Mouse (Mus musculus): Measurements from ENCODE around the gene Myl6.
A peak's percentile ranks its signal among the peaks of the same experiment; 100 is the strongest.

Gene Myl6

DNA sequence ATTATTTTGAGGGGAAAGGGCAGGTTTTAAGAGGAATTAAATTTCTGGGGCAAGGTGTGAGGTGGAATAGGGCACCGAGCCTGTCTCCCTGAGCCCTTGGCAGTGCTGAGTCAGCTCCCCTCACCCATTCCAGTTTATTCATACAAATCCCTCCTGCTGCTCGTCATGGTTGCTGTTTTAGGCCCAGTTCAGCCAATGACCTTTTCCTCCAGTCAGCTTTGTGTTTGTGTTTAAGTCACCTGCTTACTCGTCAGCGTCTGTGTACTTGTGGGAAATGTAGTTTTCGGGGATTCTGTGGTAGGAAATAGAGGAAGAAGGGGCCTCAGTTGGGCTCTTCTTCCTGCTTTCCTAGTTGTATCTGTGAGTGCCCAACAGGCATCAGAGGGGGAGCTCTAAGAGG is 4.6 kb downstream of the Myl6 start:
- DNase-seq (ENCODE audit: low spot score) = no peak

DNA sequence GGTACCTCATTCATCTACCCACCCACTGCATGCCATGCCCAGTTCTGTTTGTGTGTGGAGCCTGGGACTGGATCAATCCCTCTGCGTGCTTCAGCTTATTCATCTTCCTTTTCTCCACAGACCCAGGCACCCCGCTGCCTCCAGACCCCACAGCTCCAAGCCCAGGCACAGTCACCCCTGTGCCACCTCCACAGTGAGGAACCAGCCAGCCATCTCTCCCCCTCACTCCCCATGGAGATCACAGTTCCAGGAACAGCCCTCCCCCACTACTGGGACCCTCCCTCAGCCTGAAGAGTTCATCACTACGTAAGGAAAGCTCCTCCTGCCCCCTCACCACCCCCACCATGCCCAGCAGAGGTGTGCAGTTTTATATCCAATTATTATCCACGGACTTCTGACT is 5.2 kb downstream of the Myl6 start:
- DNase-seq (ENCODE audit: low spot score) = no peak

DNA sequence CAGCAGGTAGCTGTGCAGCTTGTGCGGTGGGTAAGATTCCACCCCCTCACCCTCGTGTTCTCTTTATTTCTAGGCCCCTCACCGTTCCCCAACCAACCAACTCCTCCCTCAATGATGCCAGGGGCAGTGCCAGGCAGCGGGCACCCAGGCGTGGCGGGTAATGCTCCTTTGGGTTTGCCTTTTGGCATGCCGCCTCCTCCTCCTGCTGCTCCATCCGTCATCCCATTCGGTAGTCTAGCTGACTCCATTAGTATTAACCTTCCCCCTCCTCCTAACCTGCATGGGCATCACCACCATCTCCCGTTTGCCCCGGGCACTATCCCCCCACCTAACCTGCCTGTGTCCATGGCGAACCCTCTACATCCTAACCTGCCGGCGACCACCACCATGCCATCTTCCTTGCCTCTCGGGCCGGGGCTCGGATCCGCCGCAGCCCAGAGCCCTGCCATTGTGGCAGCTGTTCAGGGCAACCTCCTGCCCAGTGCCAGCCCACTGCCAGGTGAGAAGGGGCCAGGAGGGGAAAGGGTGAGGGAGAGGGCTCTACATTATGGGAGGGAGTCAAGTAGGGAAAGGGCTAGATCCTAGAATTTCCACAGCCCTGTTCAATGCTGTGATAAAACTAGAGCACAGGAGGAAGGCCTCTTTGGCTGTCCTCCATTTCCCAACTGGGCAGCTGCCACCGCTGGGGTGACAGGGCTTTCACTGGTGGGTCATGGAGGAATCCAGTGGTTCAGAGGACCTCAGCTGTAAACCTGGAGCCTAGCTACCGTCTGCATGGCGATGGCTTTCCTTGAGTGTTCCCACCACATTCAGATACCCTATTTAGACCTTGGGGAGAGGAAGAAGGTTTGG is 5.9 kb downstream of the Myl6 start:
- no peak for DNase-seq (ENCODE audit: low spot score)

DNA sequence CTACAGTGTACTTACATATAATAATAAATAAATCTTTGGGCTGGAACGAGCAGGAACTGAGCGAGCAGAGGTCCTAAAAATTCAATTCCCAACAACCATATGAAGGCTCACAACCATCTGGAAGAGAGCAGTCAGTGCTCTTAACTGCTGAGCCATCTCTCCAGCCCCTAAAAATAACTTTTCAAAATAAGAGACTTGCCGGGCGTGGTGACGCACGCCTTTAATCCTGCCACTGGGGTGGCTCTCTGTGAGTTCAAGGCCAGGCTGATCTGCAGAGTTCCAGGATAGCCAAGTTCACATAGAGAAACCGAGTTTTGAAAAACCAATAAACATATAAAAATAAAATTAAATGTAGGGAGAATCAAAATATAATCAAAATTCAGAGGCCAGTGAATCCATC is 7.6 kb downstream of the Myl6 start:
- DNase-seq (ENCODE audit: low spot score) = no peak

DNA sequence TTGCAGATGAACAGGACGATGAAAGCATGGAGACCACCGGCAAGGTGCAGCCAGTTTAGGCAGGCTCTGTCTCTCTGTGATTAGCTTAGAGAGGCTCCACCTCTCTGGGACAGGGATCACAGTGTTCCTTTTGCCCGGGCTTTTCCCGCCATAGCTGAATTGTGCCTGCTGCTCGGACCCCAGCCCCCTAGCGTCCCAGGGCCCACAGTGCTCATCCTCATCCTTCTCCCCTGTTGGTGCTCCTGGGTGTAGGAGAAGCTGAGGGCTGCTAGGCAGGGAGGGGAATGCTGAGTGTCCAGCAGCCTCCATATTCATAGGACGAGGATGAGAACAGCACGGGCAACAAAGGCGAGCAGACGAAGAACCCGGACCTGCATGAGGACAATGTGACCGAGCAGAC is 19.6 kb downstream of the Myl6 start:
- DNase-seq (ENCODE audit: low spot score) = no peak

DNA sequence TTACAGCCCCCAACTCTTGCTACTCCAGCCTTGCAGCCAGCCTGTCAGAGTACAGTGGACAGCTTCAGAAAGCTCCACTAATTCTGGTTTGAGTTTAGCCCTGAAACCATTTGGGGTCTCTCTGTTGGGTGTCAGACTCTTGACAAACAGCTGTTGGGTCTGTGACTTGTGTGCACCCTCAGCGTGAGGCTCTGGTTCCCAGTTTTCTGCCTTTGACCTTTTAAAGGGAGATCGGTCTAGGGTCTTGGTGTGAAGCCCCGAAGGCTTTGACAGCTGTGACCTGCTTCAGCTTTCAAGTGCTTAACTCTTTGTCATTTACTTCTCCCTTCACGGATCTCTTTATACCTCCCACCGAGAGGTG is 33.7 kb downstream of the Myl6 start:
- no peak for DNase-seq (ENCODE audit: low spot score)

DNA sequence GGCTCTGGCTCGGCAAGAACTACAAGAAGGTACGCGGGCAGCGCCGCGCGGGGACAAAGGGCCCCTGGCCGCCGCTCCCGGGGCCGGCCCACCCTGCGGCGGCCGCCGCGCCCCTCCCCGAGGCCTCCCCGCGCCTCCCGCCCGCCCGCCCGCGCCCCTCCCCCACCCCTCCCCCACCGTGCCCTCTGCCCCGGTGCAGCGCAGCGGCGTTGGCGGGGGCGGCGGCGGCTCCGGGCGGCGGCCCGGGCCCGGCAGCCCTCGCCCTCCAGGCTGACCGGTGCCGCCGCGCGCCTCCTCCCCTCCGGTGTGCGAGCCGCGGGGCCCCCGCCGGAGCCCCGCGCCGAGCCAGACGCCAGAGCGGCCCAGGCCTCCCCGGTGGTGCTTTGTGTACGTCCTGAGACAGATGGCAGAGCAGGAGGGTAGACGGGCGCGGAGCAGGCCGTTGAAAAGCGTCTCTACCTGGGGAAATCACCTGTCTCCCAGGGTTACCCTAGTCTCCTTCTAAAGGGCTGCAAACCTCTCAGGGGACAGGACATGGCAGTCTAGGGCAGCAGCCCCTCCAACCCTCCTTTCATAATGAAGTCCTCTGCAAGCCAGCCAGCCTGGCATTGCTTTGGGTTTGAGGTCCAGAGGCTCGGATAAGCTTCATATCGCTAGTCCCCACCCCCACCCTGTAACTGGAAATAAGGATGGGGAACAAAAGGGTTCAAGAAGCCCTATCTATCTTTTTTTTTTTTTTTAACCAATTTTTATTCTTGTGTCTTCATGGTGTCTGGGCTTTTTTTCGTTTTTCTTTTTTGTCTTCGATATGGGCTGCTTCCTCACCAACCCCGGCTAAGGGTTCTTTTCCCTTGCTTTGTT is 34.3 kb downstream of the Myl6 start:
- DNase-seq (ENCODE audit: low spot score) = peak; percentile 19

DNA sequence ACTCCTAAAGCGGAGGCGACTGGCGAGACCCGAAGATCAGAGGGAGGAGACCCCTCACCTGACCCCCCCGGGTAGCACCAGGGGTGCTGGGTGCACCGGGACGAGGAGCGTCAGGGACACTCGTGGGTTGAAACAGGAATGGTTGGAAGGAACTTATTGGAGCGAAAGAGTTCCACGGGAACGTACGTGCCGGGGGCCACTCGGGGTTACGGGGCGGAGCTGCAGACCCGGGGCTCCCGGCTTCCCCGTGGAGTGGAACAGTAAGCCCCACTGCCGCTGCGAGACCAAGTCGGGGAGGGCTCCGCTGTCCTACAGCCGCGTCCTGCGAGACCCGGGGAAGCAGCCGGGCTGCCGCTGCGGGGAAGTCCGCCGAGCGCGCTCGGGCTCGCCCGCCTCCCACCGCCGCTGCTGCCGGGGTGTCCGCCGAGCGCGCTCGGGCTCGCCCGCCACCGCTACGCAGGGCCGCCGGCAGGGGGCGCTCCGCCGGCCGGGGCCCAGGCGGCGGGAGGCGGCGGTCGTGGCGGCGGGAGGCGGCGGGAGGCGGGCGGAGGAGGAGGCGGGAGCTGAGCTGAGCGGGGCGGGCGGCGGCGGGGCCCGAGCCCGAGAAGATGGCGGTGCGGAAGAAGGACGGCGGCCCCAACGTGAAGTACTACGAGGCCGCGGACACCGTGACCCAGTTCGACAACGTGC is 35.1 kb downstream of the Myl6 start, which contains the start of gene Smarcc2:
Smarcc2 (plus strand) TSS at position 530 of the 690 bp plus-strand sequence.
- peak; percentile 69 for DNase-seq (ENCODE audit: low spot score)

DNA sequence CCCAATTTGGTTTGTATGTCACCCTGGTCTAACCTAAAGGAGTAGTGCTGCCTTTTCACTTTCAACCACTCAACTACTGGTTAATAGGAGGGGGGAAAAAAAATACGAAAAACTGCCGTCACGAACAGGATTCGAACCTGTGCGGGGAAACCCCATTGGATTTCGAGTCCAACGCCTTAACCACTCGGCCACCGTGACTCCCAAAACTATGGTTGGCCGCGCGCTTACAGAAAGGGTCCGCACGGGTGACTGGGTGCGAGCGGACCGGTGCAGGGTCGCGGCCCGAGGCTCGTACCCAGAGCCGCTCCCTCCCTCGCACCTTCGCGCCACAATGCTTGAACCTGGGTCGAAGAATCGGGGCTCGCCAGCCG is 35.6 kb downstream of the Myl6 start:
- peak; percentile 99 for DNase-seq (ENCODE audit: low spot score)

DNA sequence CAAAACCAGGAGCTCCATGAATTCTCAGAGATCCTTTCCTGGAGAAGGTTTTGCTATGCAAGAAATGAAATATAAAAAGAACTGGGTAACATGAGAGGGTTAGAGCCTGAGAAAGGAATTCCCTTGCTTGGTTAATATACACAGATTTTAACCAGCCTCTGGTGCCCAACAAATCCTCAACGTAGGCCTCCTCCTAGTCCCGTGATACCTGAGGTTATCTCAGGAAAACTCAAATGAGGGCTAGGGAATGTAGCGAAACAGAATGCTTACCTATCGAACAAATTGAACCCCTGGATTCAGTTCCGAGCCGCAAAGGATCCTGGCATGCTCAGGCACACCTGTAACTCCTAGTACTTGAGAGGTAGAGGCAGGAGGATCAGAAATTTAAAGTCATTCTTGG is 36.3 kb downstream of the Myl6 start:
- DNase-seq (ENCODE audit: low spot score) = no peak

DNA sequence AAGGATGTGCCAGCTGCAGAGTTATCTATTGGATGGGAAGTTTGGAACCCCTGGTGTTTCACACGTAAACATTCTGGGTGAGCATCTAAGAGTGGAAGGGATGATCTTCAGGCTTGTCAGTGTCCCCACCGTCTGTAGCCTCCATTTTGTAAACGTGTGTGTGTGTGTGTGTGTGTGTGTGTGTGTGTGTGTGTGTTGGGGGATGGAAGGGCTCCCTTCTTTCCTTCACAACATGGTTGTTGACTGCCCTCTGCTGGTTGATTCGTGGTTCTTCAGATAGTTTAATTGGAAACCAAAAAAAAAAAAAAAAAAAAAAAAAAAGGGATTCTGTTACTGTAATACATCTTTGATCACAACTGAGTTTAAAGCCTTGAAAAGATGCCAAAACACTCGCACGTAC is 38.7 kb downstream of the Myl6 start:
- peak; percentile 21 for DNase-seq (ENCODE audit: low spot score)

DNA sequence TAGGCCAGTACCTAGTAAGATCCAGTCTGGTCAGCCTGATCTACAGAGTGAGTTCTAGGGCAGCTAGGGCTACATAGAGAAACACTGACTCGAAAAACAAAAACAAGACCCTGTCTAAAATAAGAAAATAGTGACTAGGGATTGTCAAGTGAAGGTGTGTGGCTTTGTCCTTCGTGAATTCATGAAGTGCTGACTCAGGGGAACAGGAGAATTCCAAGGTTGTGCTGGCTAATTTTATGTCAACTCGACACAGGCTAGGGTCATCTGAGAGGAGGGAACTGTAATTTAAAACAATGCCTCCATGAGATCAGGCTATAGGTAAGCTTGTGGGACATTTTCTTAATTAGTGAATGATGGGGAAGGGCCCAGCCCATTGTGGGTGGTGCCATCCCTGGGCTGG is 39.5 kb downstream of the Myl6 start:
- no peak for DNase-seq (ENCODE audit: low spot score)

DNA sequence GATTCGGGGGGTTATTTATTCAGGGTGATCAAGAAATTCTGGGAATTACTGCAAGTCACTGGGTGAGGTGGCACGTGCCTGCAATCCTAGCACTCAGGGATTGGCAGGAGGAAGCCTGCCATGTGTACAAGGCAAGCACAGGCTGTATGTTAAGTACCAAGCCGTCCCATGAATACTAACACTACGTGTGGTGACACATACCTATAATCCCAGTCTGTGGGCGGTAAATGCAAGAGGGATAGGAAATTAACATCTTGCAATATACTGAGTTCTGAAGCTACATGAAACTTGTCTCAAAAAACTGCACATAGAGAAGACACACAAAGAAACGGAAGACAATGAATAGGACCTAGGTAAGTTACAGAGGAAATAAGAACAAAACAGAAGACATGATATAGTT is 42.9 kb downstream of the Myl6 start:
- no peak for DNase-seq (ENCODE audit: low spot score)

DNA sequence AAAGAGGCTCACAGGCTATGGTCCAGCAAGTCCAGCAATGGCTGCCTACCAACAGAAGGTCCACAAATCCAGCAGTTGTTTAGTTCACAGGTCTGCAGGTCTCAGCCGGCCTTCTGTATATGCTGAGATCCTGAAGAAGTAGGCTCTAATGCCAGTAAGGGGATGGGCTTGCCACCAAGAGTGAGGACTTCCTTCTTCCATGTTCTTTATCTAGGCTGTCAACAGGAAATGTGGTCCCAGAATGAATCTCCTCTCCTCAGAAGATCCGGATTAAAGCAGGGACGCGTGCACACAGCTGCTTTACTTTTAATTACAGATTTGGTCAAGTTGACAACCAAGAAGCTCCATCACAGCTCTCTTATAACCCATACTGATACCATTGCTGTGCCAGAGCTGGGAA is 48.5 kb downstream of the Myl6 start:
- DNase-seq (ENCODE audit: low spot score) = no peak

DNA sequence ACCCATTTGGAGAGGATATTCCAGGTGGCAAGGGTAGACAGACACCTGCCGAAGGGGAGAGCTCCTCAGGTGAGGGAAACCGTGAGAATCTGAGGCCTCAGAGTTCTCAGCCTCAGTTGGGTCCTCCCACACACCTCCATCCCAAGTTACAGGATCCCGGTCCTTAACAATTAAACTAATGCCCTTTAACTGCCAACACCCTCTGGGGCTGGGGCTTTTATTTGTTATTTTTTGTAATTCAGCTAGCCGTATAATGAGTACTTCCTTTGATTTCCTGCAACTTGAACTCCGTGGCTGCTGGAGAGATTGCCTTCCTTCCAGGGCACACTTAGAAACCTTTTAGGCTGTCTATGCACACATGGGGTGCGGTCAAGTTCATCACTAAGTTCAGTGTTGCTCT is 49.6 kb downstream of the Myl6 start:
- no peak for DNase-seq (ENCODE audit: low spot score)

DNA sequence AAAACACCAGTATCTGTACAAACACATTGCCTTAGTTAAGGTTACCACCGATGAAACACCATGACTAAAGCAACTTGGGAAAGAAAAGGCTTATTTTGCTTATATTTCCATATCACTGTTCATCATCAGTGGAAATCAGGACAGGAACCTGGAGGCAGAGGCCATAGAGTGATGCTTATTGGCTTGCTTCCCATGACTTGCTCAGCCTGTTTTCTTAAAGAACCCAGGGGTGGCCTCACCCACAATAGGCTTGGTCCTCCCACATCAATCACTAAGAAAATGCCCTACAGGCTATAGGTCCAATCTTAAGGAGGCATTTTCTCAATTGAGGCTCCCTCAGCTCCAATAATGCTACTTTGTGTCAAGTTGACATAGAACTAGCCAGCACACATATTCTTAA is 51.2 kb downstream of the Myl6 start:
- no peak for DNase-seq (ENCODE audit: low spot score)

DNA sequence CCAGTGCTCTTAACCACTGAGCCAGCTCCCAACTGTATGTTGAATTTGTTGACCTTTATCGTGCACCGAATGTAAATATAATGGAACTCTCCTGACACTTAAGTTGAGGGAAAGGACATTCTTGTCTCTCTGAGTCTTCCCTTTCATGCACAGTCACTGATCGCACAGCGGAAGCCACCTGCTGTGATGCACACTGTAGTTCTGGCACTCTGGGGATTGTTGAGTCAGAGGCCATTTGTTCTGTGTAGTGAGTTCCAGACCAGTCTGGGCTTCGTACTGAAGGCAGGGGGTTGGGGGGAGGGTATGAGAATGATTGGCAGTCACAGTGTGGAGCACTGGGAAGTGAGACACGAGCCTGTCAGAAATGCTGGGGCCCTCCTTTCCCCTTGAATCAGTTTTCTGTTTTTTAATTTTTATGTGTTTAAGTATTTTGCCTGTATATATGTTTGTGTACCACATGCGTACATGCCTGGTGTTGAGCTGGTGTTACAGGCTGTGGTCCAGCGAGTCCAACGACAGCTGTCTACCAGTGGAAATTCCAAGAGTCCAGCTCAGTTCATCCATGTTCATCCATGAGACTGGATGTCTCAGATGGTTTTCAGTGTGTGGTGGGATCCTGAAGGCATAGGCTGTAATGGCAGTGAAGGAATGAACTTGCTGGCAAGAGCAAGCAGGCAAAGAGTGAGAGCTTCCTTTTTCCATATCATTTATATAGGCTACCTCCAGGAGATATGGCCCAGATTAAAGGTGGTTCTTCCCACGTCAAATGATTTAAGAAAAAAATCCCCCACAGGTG is 52.4 kb downstream of the Myl6 start:
- DNase-seq (ENCODE audit: low spot score) = no peak
